Mouse (Mus musculus) limb, embryonic 14.5 days (tissue): ENCODE data around the gene Klhl3. TPM values are rescaled to one million over a fixed set of nuclear protein-coding genes. Genes with fewer than 3 reads are reported as not detected.

ENCODE experiments used
- ATAC-seq: fragments of 200-750 bp; cut with Nextera tagmentation; 2 replicates; pipeline ENCODE4 v1.8.0; 2017; ENCODE audit warnings: low read depth, moderate number of reproducible peaks, moderate TSS enrichment; ENCODE audit not compliant: low FRiP score
- DNase-seq: peaks from one replicate; pipeline ENCODE4 v3.0.0-alpha.2; 2015; ENCODE audit warnings: low spot score
- H3K27ac ChIP-seq: fragments of 300-500 bp; sonication (generic); replicated peaks from 2 replicates; pipeline ENCODE4 v1.5.1; 2014; ENCODE audit warnings: low read depth, mild to moderate bottlenecking, low read length, moderate library complexity, mixed read lengths
- H3K27me3 ChIP-seq: fragments of 300-500 bp; sonication (generic); 2 replicates; pipeline ENCODE4 v1.6.1; 2014; ENCODE audit warnings: low read length, mixed read lengths; ENCODE audit not compliant: control insufficient read depth, insufficient read depth
- H3K36me3 ChIP-seq: fragments of 300-500 bp; sonication (generic); 2 replicates; pipeline ENCODE4 v1.6.1; 2014; ENCODE audit warnings: mild to moderate bottlenecking, low read length, moderate library complexity, mixed read lengths; ENCODE audit not compliant: control insufficient read depth, insufficient read depth
- H3K4me1 ChIP-seq: fragments of 300-500 bp; sonication (generic); 2 replicates; pipeline ENCODE4 v1.6.1; 2014; ENCODE audit warnings: antibody characterized with exemption, low read length, mixed read lengths; ENCODE audit not compliant: control insufficient read depth, insufficient read depth
- H3K4me2 ChIP-seq: fragments of 300-500 bp; sonication (generic); replicated peaks from 2 replicates; pipeline ENCODE4 v1.6.1; 2014; ENCODE audit warnings: low read depth, mild to moderate bottlenecking, low read length, moderate library complexity; ENCODE audit not compliant: severe bottlenecking
- H3K4me3 ChIP-seq: fragments of 300-500 bp; sonication (generic); replicated peaks from 2 replicates; pipeline ENCODE4 v1.5.1; 2014; ENCODE audit warnings: low read length
- H3K9ac ChIP-seq: fragments of 300-500 bp; sonication (generic); 2 replicates; pipeline ENCODE4 v1.6.1; 2014; ENCODE audit warnings: mild to moderate bottlenecking, low read depth, low read length, moderate library complexity; ENCODE audit not compliant: severe bottlenecking
- H3K9me3 ChIP-seq: fragments of 300-500 bp; sonication (generic); 2 replicates; pipeline ENCODE4 v1.6.1; 2016; ENCODE audit warnings: low read length; ENCODE audit not compliant: control insufficient read depth
- POLR2A ChIP-seq: fragments of 200-500 bp; IDR thresholded peaks from 2 replicates; pipeline ENCODE4 v1.8.0; 2012; ENCODE audit warnings: inconsistent platforms, mild to moderate bottlenecking, moderate library complexity, borderline replicate concordance; ENCODE audit not compliant: insufficient read depth, insufficient read length; ENCODE audit errors: extremely low read depth
- WGBS: fragments of 180-500 bp; shearing (Covaris S2); extraction: QIAGEN DNeasy Blood & Tissue Kit; methylation state at CpG from one replicate; pipeline ENCODE4 v1.1.7; 2014; 5-methylcytosine and 5-hydroxymethylcytosine counted together
- microRNA counts: library from miRNA; unstranded; fragments of <30 nt; microRNA quantifications from one replicate; lab custom pipeline; 2016
- microRNA-seq: library from miRNA; unstranded; fragments of <30 nt; microRNA quantifications from one replicate; pipeline ENCODE4, GENCODE M21; 2016
- polyA plus RNA-seq, 2 experiments: library from polyadenylated mRNA; depleted of rRNA in 1 of 2; stranded (reverse) in 1 of 2; unstranded in 1 of 2; fragments of >200 nt; fragmentation: Nextera tagmentation in 1 of 2; extraction: Ambion mirVana in 1 of 2; gene quantifications; 2 replicates each; pipeline versions ENCODE4 v1.2.1 to v1.2.3; 2012 to 2014

The Klhl3 gene
- polyA plus RNA-seq, 2 experiments, result 3.0 to 3.7 TPM

GRCm38 (mm10) chr13:57965658-57966057, 147.7 kb downstream of the Klhl3 start:
- Histone ChIP-seq H3K4me3 (no peak overlapping the region), H3K27ac (no peak overlapping the region), H3K4me2 (no peak overlapping the region), H3K9me3 (no peaks in the 10 kb centered on the region), H3K27me3 (no peaks in the 10 kb centered on the region), H3K36me3 (no peaks in the 10 kb centered on the region), H3K4me1 (no peaks in the 10 kb centered on the region), H3K9ac (no peak overlapping the region)
- 65% methylated on average over 6 of the region's 6 CpGs for WGBS
- no peak for TF ChIP-seq POLR2A
- no peak for ATAC-seq
- DNase-seq, result no peak

- TF ChIP-seq POLR2A, result no peak
- H3K27me3 ChIP-seq, result no peaks in the 10 kb centered on the region
- no peaks in the 10 kb centered on the region for H3K36me3 ChIP-seq
- no peaks in the 10 kb centered on the region for H3K4me1 ChIP-seq
- 75% methylated on average over 2 of the region's 2 CpGs for WGBS
- ATAC-seq (no peak), DNase-seq (no peak)
- H3K9me3 ChIP-seq, result no peaks in the 10 kb centered on the region
- H3K4me2 ChIP-seq, result no peak overlapping the region
- no peak overlapping the region for H3K4me3 ChIP-seq
- H3K9ac ChIP-seq, result no peak overlapping the region
- no peak overlapping the region for H3K27ac ChIP-seq
Observed at GRCm38 (mm10) chr13:57960254-57960653, 153.1 kb downstream of the Klhl3 start.

- H3K9me3 ChIP-seq, result no peaks in the 10 kb centered on the region
- DNase-seq, result no peak
- WGBS, result 85% methylated on average over 5 of the region's 5 CpGs
- H3K4me1 ChIP-seq, result no peaks in the 10 kb centered on the region
- H3K4me2 ChIP-seq, result no peak overlapping the region
- TF ChIP-seq POLR2A, result no peak
- no peaks in the 10 kb centered on the region for H3K36me3 ChIP-seq
- ATAC-seq, result no peak
- H3K9ac ChIP-seq, result no peak overlapping the region
- H3K27ac ChIP-seq, result no peak overlapping the region
- H3K27me3 ChIP-seq, result no peaks in the 10 kb centered on the region
- H3K4me3 ChIP-seq, result no peak overlapping the region
Observed at GRCm38 (mm10) chr13:57959806-57960205, 153.6 kb downstream of the Klhl3 start.

MicroRNA genes within 50 kb of the gene (microRNA counts, 519-probe panel; counts per million panel counts)
- microRNA mmu-miR-874 (lab: Ali Mortazavi, UCI), result not detected

Small RNA genes lying within 50 kb of the gene (microRNA-seq; reads per million reads assigned to microRNA genes)
- gene Mir874, result 102 reads per million, percentile 47 among the genes with 10 or more reads in this experiment

Other genes with a start within 250 kb of the Klhl3 start
- 1.6 and 2.0 TPM in 2 replicates for gene Spock1, start 205.3 kb downstream of the Klhl3 start, polyA plus RNA-seq (2012; rRNA removed)
- 2.1 and 2.6 TPM in 2 replicates for gene Spock1, start 205.3 kb downstream of the Klhl3 start, polyA plus RNA-seq (2014; fragmentation: Nextera tagmentation; extraction: Ambion mirVana)
- gene Hnrnpa0, start 15.0 kb upstream of the Klhl3 start, polyA plus RNA-seq (2012; rRNA removed), result 273 and 297 TPM in 2 replicates
- 55.3 and 57.5 TPM in 2 replicates for gene Hnrnpa0, start 15.0 kb upstream of the Klhl3 start, polyA plus RNA-seq (2014; fragmentation: Nextera tagmentation; extraction: Ambion mirVana)
- 14.5 and 17.7 TPM in 2 replicates for gene Idnk, start 44.1 kb upstream of the Klhl3 start, polyA plus RNA-seq (2012; rRNA removed)
- gene Idnk, start 44.1 kb upstream of the Klhl3 start, polyA plus RNA-seq (2014; fragmentation: Nextera tagmentation; extraction: Ambion mirVana), result 31.1 and 31.7 TPM in 2 replicates
- 78.5 and 92.2 TPM in 2 replicates for gene Ubqln1, start 102.1 kb upstream of the Klhl3 start, polyA plus RNA-seq (2012; rRNA removed)
- gene Ubqln1, start 102.1 kb upstream of the Klhl3 start, polyA plus RNA-seq (2014; fragmentation: Nextera tagmentation; extraction: Ambion mirVana), result 86.5 and 92.3 TPM in 2 replicates
- gene Gkap1, start 162.1 kb upstream of the Klhl3 start, polyA plus RNA-seq (2012; rRNA removed), result 18.8 and 27.3 TPM in 2 replicates
- gene Gkap1, start 162.1 kb upstream of the Klhl3 start, polyA plus RNA-seq (2014; fragmentation: Nextera tagmentation; extraction: Ambion mirVana), result 30.9 and 33.5 TPM in 2 replicates
- 0.69 and 0.89 TPM in 2 replicates for gene Kif27, start 245.5 kb upstream of the Klhl3 start, polyA plus RNA-seq (2012; rRNA removed)
- gene Kif27, start 245.5 kb upstream of the Klhl3 start, polyA plus RNA-seq (2014; fragmentation: Nextera tagmentation; extraction: Ambion mirVana), result 0.39 and 0.58 TPM in 2 replicates